Mouse (Mus musculus): ENCODE results near the gene Ptgfrn.

DNA sequence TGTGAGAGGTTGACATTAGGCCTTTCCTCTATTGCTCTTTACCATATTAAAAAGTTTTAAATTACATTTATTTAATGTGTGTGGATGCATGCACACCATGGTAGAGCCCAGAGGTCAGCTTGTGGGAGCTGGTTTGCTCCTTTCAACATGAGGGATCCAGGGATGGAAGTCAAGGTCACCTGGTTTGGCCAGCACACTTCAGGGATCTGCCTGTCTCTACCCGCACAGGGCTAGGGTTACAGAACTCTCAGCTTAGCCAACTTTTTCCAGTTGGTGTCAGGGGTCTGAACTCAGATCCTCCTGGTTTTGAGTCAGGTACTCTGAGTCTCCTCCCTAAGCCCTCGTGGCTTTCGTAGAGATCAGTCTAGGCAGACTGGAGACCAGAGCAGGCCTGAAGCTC, 19.5 kb upstream of the Ptgfrn start:
- TF ChIP-seq POLR2A (IDR thresholded peaks at IDR 0.05; ENCODE audit: control insufficient read depth, low read depth, low read length) (no peak), CTCF (IDR thresholded peaks at IDR 0.05; ENCODE audit: control insufficient read depth, insufficient read depth, insufficient replicate concordance, low read depth, low read length) (no peak)

Measured in testis, adult 2 months (tissue).